Mouse (Mus musculus) small intestine, adult 2 months (tissue): ENCODE measurements at regions not wholly inside any gene's neighbourhood (a gene's known extent, or its start where the extent isn't known, plus 50 kb on each side); places are given as distances from the start of the nearest gene placed in this dataset.

Experiments used
- H3K27ac ChIP-seq: fragments of 200-500 bp; 2 replicates; pipeline ENCODE4 v1.5.1; 2012; ENCODE audit warnings: low read depth, low read length, control low read depth, inconsistent platforms; ENCODE audit not compliant: insufficient read depth
- H3K27me3 ChIP-seq: fragments of 200-500 bp; 2 replicates; pipeline ENCODE4 v1.6.1; 2012; ENCODE audit warnings: mild to moderate bottlenecking, moderate library complexity, low read length, inconsistent platforms; ENCODE audit not compliant: control insufficient read depth, insufficient read depth
- H3K36me3 ChIP-seq: fragments of 200-500 bp; 2 replicates; pipeline ENCODE4 v1.6.1; 2012; ENCODE audit warnings: mild to moderate bottlenecking, low read length, control low read depth, inconsistent platforms; ENCODE audit not compliant: control insufficient read depth, insufficient read depth
- H3K4me1 ChIP-seq: fragments of 200-500 bp; 2 replicates; pipeline ENCODE4 v1.6.1; 2012; ENCODE audit warnings: low read length, inconsistent platforms, mixed read lengths; ENCODE audit not compliant: control insufficient read depth, insufficient read depth, insufficient read length
- H3K4me3 ChIP-seq: fragments of 200-500 bp; 2 replicates; pipeline ENCODE4 v1.5.1; 2012; ENCODE audit warnings: low read depth, mild to moderate bottlenecking, control low read depth, inconsistent platforms, low read length, moderate library complexity
- CTCF ChIP-seq: fragments of 200-500 bp; IDR thresholded peaks from 2 replicates; pipeline ENCODE4 v1.5.1; 2012; ENCODE audit warnings: low read depth, mild to moderate bottlenecking, control low read depth, inconsistent platforms, low read length, moderate library complexity, mixed read lengths; ENCODE audit not compliant: insufficient replicate concordance, insufficient read length; ENCODE audit errors: extremely low read depth
- POLR2A ChIP-seq: fragments of 200-500 bp; IDR thresholded peaks from 2 replicates; pipeline ENCODE4 v1.6.1; 2012; ENCODE audit warnings: low read depth, mild to moderate bottlenecking, control low read depth, inconsistent platforms, low read length, moderate library complexity
- WGBS: fragments of 180-500 bp; shearing (Covaris S2); methylation state at CpG from one replicate; pipeline ENCODE4 v1.1.7; 2018; 5-methylcytosine and 5-hydroxymethylcytosine counted together

DNA sequence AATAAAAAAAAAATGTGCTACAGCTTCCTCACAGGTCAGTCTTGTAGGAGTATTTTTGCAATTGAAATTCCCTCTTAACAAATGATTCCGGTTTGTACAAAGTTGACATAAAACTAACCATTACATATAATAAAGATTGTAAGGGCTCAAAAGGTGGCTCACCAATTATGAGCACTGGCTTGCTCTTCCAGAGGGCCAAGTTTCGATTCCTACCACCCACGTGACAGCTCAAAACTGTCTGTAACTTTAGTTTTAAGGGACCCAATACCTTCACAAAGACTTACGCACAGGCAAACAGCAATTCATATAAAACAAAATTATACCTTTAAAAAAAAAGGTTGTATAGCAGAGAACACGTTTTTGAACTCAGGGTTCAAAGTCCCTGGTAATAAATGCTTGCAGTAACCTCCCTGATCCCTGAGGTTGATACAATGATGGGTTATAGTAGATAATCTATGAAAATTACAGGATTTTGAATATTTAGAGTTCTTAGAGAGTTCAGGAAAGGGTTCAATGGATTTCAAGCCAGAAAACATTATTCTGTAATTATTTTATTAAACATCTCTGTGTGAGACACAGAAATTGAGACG lies 193.7 kb downstream of the Sucnr1 start:
- H3K27ac ChIP-seq = no peak overlapping the region
- H3K4me3 ChIP-seq = no peak overlapping the region
- H3K27me3 ChIP-seq = no peaks in the 10 kb centered on the region
- no peaks in the 10 kb centered on the region for H3K36me3 ChIP-seq
- H3K4me1 ChIP-seq = no peaks in the 10 kb centered on the region
- 47% methylated on average over 6 of the region's 6 CpGs for WGBS
- TF ChIP-seq CTCF (no peak), POLR2A (no peak)

DNA sequence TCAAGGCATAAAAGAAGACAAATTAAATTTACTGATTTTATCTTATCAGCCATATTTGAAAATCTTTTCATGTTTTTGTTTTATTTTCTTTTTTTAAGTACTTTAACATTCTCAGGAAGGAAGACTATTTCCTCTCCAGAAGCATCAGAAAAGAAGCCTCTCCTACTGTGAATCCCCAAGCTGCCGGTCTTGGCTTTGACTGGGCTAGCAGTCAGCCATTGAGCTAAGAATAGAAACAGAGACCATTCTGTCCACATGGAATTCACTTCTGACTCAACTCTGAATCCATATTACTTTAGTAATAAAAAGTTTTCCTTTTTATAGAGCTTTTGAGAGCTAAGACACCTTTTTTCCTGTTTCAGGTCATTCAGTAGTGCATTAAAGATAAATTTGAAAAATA lies 194.8 kb upstream of the Mbnl1 start:
- no peak overlapping the region for H3K4me3 ChIP-seq
- no peak overlapping the region for H3K27ac ChIP-seq
- no peaks in the 10 kb centered on the region for H3K36me3 ChIP-seq
- WGBS = 83% methylated on average over 1 of the region's 1 CpGs
- TF ChIP-seq POLR2A (no peak), CTCF (no peak)
- no peaks in the 10 kb centered on the region for H3K27me3 ChIP-seq
- no peaks in the 10 kb centered on the region for H3K4me1 ChIP-seq

DNA sequence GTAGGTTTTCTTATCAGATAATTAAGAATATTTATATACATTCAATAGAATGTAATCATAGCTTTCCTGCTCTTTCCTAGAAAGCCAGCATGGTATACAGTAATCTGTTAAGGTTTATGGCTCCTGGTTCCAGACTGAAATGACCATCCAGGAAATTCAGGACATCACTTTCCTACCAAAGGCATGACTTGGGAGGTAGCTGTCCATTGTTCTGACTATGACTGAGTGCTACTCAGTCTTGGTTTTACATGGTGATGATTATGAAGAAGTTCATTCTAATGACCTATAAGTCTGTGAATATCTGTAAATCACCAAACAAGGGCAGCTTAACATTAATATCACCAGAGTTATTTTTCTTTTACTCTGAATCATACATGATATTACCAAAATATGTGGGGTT lies 191.4 kb upstream of the Mbnl1 start:
- Histone ChIP-seq H3K27me3 (no peaks in the 10 kb centered on the region), H3K4me1 (no peaks in the 10 kb centered on the region), H3K27ac (no peak overlapping the region), H3K36me3 (no peaks in the 10 kb centered on the region), H3K4me3 (no peak overlapping the region)
- no peak for TF ChIP-seq POLR2A
- TF ChIP-seq CTCF = no peak

DNA sequence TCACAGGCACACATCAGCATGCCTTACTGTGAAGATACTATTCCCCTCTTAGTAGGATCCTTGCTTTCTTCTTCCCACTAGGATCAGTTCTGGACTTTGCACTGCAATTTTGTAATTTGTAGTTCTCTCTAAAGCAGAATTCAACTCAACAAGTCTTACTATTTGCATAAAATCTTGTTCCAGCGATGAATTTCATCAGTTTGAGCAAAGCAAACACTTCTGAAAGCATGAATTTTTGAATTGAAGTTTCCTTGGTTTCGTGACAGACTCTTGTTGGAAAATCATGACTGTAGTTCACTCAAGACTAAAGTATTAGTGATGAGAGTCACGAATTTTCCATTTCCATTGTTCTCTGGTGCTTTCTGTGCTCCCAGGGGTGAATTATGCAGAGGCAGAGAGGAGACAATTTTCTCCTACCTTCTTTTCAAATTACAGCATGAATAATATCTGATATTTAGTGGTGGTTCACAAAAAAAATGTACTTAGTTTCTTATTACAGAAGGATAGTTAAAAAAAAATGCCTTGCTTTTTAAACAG lies 190.6 kb upstream of the Mbnl1 start:
- Histone ChIP-seq H3K4me3 (no peak overlapping the region), H3K27me3 (no peaks in the 10 kb centered on the region), H3K4me1 (no peaks in the 10 kb centered on the region), H3K27ac (no peak overlapping the region), H3K36me3 (no peaks in the 10 kb centered on the region)
- WGBS = 78% methylated on average over 3 of the region's 3 CpGs
- no peak for TF ChIP-seq POLR2A
- no peak for TF ChIP-seq CTCF

DNA sequence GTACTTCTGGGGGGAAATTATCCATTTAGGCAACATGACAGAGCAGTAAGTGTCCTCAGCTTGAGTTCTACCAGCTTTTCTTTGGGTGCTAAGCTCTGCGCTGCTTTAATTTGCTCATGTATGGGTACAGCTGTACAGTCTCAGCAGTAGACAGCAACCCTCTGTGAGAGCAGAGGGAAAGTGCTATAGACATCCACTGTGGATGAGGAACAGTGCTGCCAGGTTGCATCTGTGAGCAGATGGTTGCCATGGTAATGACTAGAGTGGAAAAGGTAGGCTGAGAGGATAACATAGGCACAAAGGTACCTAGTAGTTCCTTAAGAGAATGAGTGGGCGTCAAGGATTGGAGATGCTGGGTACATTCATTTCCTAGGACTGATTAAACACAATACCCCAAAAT lies 180.5 kb upstream of the Mbnl1 start:
- no peaks in the 10 kb centered on the region for H3K4me1 ChIP-seq
- no peaks in the 10 kb centered on the region for H3K36me3 ChIP-seq
- no peaks in the 10 kb centered on the region for H3K27me3 ChIP-seq
- no peak overlapping the region for H3K27ac ChIP-seq
- TF ChIP-seq CTCF (no peak), POLR2A (no peak)
- no peak overlapping the region for H3K4me3 ChIP-seq
- 93% methylated on average over 2 of the region's 2 CpGs for WGBS

DNA sequence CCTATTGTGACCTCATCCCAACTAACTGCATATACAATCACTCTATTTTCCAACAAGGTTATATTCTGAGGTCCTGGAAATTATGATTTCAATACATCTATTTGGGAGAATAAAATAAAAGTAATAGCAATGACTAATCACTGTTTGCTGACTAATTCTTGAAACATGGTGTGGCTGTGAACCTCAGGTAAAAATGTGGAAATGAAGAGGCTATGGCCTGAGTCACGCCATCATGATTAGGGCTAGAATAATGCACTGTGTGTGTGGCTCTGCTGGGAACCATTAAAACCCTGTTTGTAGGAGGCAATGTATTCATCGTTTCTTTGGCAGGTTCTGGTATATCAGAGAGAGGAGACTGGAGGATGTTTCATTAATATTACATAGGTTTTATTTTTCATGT lies 179.7 kb upstream of the Mbnl1 start:
- Histone ChIP-seq H3K4me3 (no peak overlapping the region), H3K27me3 (no peaks in the 10 kb centered on the region), H3K36me3 (no peaks in the 10 kb centered on the region), H3K27ac (no peak overlapping the region), H3K4me1 (no peaks in the 10 kb centered on the region)
- TF ChIP-seq CTCF = no peak
- no peak for TF ChIP-seq POLR2A
- WGBS = 79% methylated on average over 2 of the region's 2 CpGs

- H3K36me3 ChIP-seq = no peaks in the 10 kb centered on the region
- H3K4me3 ChIP-seq = no peak overlapping the region
- H3K27ac ChIP-seq = no peak overlapping the region
- H3K4me1 ChIP-seq = no peaks in the 10 kb centered on the region
- no peaks in the 10 kb centered on the region for H3K27me3 ChIP-seq
- 91% methylated on average over 3 of the region's 3 CpGs for WGBS
- TF ChIP-seq CTCF = no peak
- no peak for TF ChIP-seq POLR2A
Measured at GRCm38 (mm10) chr3:60305399-60305798, 167.2 kb upstream of the Mbnl1 start.
